Mouse (Mus musculus): Measurements from ENCODE around the gene A130010J15Rik. TPM values are rescaled to one million over a fixed set of nuclear protein-coding genes. Genes with fewer than 3 reads are reported as not detected.
A peak's percentile ranks its signal among the peaks of the same experiment; 100 is the strongest.

The A130010J15Rik gene
- polyA plus RNA-seq, 1 experiment = 2.9 TPM

- no peaks in the 10 kb centered on the region for H3K4me1 ChIP-seq (ENCODE audit: control insufficient read depth, insufficient read depth, insufficient read length, low read length)
- no peak overlapping the region for H3K27ac ChIP-seq (replicated peaks; ENCODE audit: low read depth, low read length)
- H3K4me3 ChIP-seq (ENCODE audit: insufficient read depth, low read depth, low read length) = no peak overlapping the region
Observed at GRCm38 (mm10) chr1:193142517-193143062, 25.3 kb upstream of the A130010J15Rik start.

- Histone ChIP-seq H3K27ac (replicated peaks; ENCODE audit: low read depth, low read length) (no peak overlapping the region), H3K4me3 (ENCODE audit: insufficient read depth, low read depth, low read length) (no peak overlapping the region), H3K4me1 (ENCODE audit: control insufficient read depth, insufficient read depth, insufficient read length, low read length) (no peaks in the 10 kb centered on the region)
Observed at GRCm38 (mm10) chr1:193144516-193144915, 23.3 kb upstream of the A130010J15Rik start.

GRCm38 (mm10) chr1:193145101-193145500 is 22.7 kb upstream of the A130010J15Rik start:
- Histone ChIP-seq H3K4me3 (ENCODE audit: insufficient read depth, low read depth, low read length) (no peak overlapping the region), H3K27ac (replicated peaks; ENCODE audit: low read depth, low read length) (no peak overlapping the region), H3K4me1 (ENCODE audit: control insufficient read depth, insufficient read depth, insufficient read length, low read length) (no peaks in the 10 kb centered on the region)

- Histone ChIP-seq H3K4me1 (ENCODE audit: control insufficient read depth, insufficient read depth, insufficient read length, low read length) (no peaks in the 10 kb centered on the region), H3K4me3 (ENCODE audit: insufficient read depth, low read depth, low read length) (no peak overlapping the region), H3K27ac (replicated peaks; ENCODE audit: low read depth, low read length) (no peak overlapping the region)
Observed at GRCm38 (mm10) chr1:193146416-193146815, 21.4 kb upstream of the A130010J15Rik start.

- no peak overlapping the region for H3K4me3 ChIP-seq (ENCODE audit: insufficient read depth, low read depth, low read length)
- no peak overlapping the region for H3K27ac ChIP-seq (replicated peaks; ENCODE audit: low read depth, low read length)
- H3K4me1 ChIP-seq (ENCODE audit: control insufficient read depth, insufficient read depth, insufficient read length, low read length) = no peaks in the 10 kb centered on the region; the same call in 1 of the 2 replicates
Observed at GRCm38 (mm10) chr1:193149231-193149630, 18.6 kb upstream of the A130010J15Rik start.

GRCm38 (mm10) chr1:193151134-193151533 is 16.7 kb upstream of the A130010J15Rik start:
- Histone ChIP-seq H3K4me1 (ENCODE audit: control insufficient read depth, insufficient read depth, insufficient read length, low read length) (no peaks in the 10 kb centered on the region; the same call in 1 of the 2 replicates), H3K4me3 (ENCODE audit: insufficient read depth, low read depth, low read length) (no peak overlapping the region), H3K27ac (replicated peaks; ENCODE audit: low read depth, low read length) (no peak overlapping the region)

GRCm38 (mm10) chr1:193152872-193153271 is 15.0 kb upstream of the A130010J15Rik start, which contains the start of gene Irf6:
Gene Irf6, plus strand, starts transcription at chr1:193153111.
- Histone ChIP-seq H3K4me1 (ENCODE audit: control insufficient read depth, insufficient read depth, insufficient read length, low read length) (no peaks in the 10 kb centered on the region; the same call in 1 of the 2 replicates), H3K4me3 (ENCODE audit: insufficient read depth, low read depth, low read length) (peak within 1 kb of the TSS; percentile 27), H3K27ac (replicated peaks; ENCODE audit: low read depth, low read length) (no peak within 1 kb of the TSS)

GRCm38 (mm10) chr1:193153561-193153960 is 14.3 kb upstream of the A130010J15Rik start:
- H3K4me3 ChIP-seq (ENCODE audit: insufficient read depth, low read depth, low read length) = no peak overlapping the region
- H3K4me1 ChIP-seq (ENCODE audit: control insufficient read depth, insufficient read depth, insufficient read length, low read length) = no peaks in the 10 kb centered on the region; the same call in 1 of the 2 replicates
- H3K27ac ChIP-seq (replicated peaks; ENCODE audit: low read depth, low read length) = no peak overlapping the region

- Histone ChIP-seq H3K4me3 (ENCODE audit: insufficient read depth, low read depth, low read length) (no peak overlapping the region), H3K4me1 (ENCODE audit: control insufficient read depth, insufficient read depth, insufficient read length, low read length) (peaks cover 5% of the 10 kb centered on the region; the same call in 1 of the 2 replicates), H3K27ac (replicated peaks; ENCODE audit: low read depth, low read length) (no peak overlapping the region)
Observed at GRCm38 (mm10) chr1:193156316-193157110, 11.3 kb upstream of the A130010J15Rik start.

- H3K27ac ChIP-seq (replicated peaks; ENCODE audit: low read depth, low read length) = no peak overlapping the region
- peaks cover 5% of the 10 kb centered on the region; the same call in 1 of the 2 replicates for H3K4me1 ChIP-seq (ENCODE audit: control insufficient read depth, insufficient read depth, insufficient read length, low read length)
- H3K4me3 ChIP-seq (ENCODE audit: insufficient read depth, low read depth, low read length) = no peak overlapping the region
Observed at GRCm38 (mm10) chr1:193157111-193157492, 10.7 kb upstream of the A130010J15Rik start.

GRCm38 (mm10) chr1:193159163-193159562 is 8.7 kb upstream of the A130010J15Rik start:
- Histone ChIP-seq H3K4me1 (ENCODE audit: control insufficient read depth, insufficient read depth, insufficient read length, low read length) (peaks cover 5% of the 10 kb centered on the region; the same call in 1 of the 2 replicates), H3K4me3 (ENCODE audit: insufficient read depth, low read depth, low read length) (no peak overlapping the region), H3K27ac (replicated peaks; ENCODE audit: low read depth, low read length) (no peak overlapping the region)

GRCm38 (mm10) chr1:193159613-193160012 is 8.2 kb upstream of the A130010J15Rik start:
- peaks cover 5% of the 10 kb centered on the region; the same call in 1 of the 2 replicates for H3K4me1 ChIP-seq (ENCODE audit: control insufficient read depth, insufficient read depth, insufficient read length, low read length)
- no peak overlapping the region for H3K27ac ChIP-seq (replicated peaks; ENCODE audit: low read depth, low read length)
- H3K4me3 ChIP-seq (ENCODE audit: insufficient read depth, low read depth, low read length) = no peak overlapping the region

GRCm38 (mm10) chr1:193160317-193161032 is 7.4 kb upstream of the A130010J15Rik start:
- Histone ChIP-seq H3K4me1 (ENCODE audit: control insufficient read depth, insufficient read depth, insufficient read length, low read length) (peaks cover 5% of the 10 kb centered on the region; the same call in 1 of the 2 replicates), H3K4me3 (ENCODE audit: insufficient read depth, low read depth, low read length) (peak overlapping the region; percentile 35; the same call in 1 of the 2 replicates), H3K27ac (replicated peaks; ENCODE audit: low read depth, low read length) (no peak overlapping the region)

- peaks cover 7% of the 10 kb centered on the region for H3K4me1 ChIP-seq (ENCODE audit: control insufficient read depth, insufficient read depth, insufficient read length, low read length)
Observed at GRCm38 (mm10) chr1:193169228-193169627, 1.4 kb downstream of the A130010J15Rik start.

GRCm38 (mm10) chr1:193169856-193170255 is 2.0 kb downstream of the A130010J15Rik start:
- peaks cover 9% of the 10 kb centered on the region for H3K4me1 ChIP-seq (ENCODE audit: control insufficient read depth, insufficient read depth, insufficient read length, low read length)
- no peak overlapping the region for H3K4me3 ChIP-seq (ENCODE audit: insufficient read depth, low read depth, low read length)
- H3K27ac ChIP-seq (replicated peaks; ENCODE audit: low read depth, low read length) = no peak overlapping the region

More at GRCm38 (mm10) chr1:193169228-193169627, 1.4 kb downstream of the A130010J15Rik start:
- H3K4me3 ChIP-seq (ENCODE audit: insufficient read depth, low read depth, low read length) = no peak overlapping the region
- no peak overlapping the region for H3K27ac ChIP-seq (replicated peaks; ENCODE audit: low read depth, low read length)
